Mouse (Mus musculus) CH12.LX (cell line): ENCODE results near the gene Cog3. TPM values are rescaled to one million over a fixed set of nuclear protein-coding genes. Genes with fewer than 3 reads are reported as not detected.

Experiments
- DNase-seq: peaks from one replicate; pipeline ENCODE4 v3.0.0-alpha.2; 2013; ENCODE audit errors: extremely low read depth
- H3K27ac ChIP-seq: 2 replicates; pipeline ENCODE4 v1.5.1; 2012; ENCODE audit warnings: low read depth, mild to moderate bottlenecking, control low read depth, moderate library complexity; ENCODE audit not compliant: insufficient read depth
- H3K27me3 ChIP-seq: replicated peaks from 2 replicates; pipeline ENCODE3; 2012; ENCODE audit warnings: inconsistent platforms
- H3K36me3 ChIP-seq, 2 experiments: replicated peaks in 1 of 2; 2 replicates each; pipeline versions ENCODE3 to v1.6.1; 2012; ENCODE audit warnings: inconsistent platforms in 1 of 2, low read length in 1 of 2, mild to moderate bottlenecking in 1 of 2, mixed read lengths in 1 of 2, moderate library complexity in 1 of 2; ENCODE audit not compliant: control insufficient read depth in 1 of 2, insufficient read depth in 1 of 2
- H3K4me1 ChIP-seq, 2 experiments: 2 replicates each; pipeline ENCODE4 v1.6.1; 2012; ENCODE audit warnings: inconsistent platforms in 1 of 2, moderate library complexity in 1 of 2; ENCODE audit not compliant: insufficient read depth in 2 of 2, control insufficient read depth in 1 of 2
- H3K4me2 ChIP-seq: 2 replicates; pipeline ENCODE4 v1.6.1; 2012; ENCODE audit warnings: low read depth, mild to moderate bottlenecking, control low read depth; ENCODE audit not compliant: poor library complexity, insufficient read depth, severe bottlenecking
- H3K4me3 ChIP-seq, 3 experiments: fragments of 150-350 bp in 1 of 3; sonication (generic) in 1 of 3; replicated peaks in 1 of 3; 2 replicates each; pipeline versions ENCODE3 to v1.5.1; 2011 to 2012; ENCODE audit warnings: low read depth in 2 of 3, low read length in 2 of 3, mild to moderate bottlenecking in 2 of 3, moderate library complexity in 2 of 3, control low read depth in 1 of 3, improper control_type of control experiment in 1 of 3, inconsistent platforms in 1 of 3, mixed read lengths in 1 of 3; ENCODE audit not compliant: poor library complexity in 1 of 3
- H3K79me2 ChIP-seq: replicated peaks from 2 replicates; pipeline ENCODE4 v1.6.1; 2012; ENCODE audit warnings: mild to moderate bottlenecking, moderate library complexity; ENCODE audit not compliant: control insufficient read depth, poor library complexity, insufficient read depth, severe bottlenecking; ENCODE audit errors: extremely low read depth
- H3K9ac ChIP-seq: 2 replicates; pipeline ENCODE4 v1.6.1; 2012; ENCODE audit warnings: low read depth, mild to moderate bottlenecking, control low read depth, moderate library complexity; ENCODE audit not compliant: insufficient read depth
- H3K9me3 ChIP-seq: replicated peaks from 2 replicates; pipeline ENCODE3; 2012; ENCODE audit warnings: low read length, inconsistent platforms, mixed read lengths
- ELF1 ChIP-seq: IDR thresholded peaks from 2 replicates; pipeline ENCODE4 v1.6.1; 2014; ENCODE audit warnings: low read depth, mild to moderate bottlenecking, inconsistent platforms, low read length, improper control_type of control experiment
- HCFC1 ChIP-seq: IDR thresholded peaks from 2 replicates; pipeline ENCODE4 v1.6.1; 2012; ENCODE audit warnings: low read depth, mild to moderate bottlenecking, inconsistent platforms, low read length, improper control_type of control experiment
- JUN ChIP-seq: IDR thresholded peaks from 2 replicates; pipeline ENCODE4 v1.6.1; 2011; ENCODE audit warnings: low read depth, mild to moderate bottlenecking, low read length, improper control_type of control experiment, moderate library complexity; ENCODE audit not compliant: insufficient read depth
- JUND ChIP-seq: conservative IDR thresholded peaks from 2 replicates; pipeline ENCODE4 v1.6.1; 2011; ENCODE audit warnings: low read depth, low read length, improper control_type of control experiment
- MAZ ChIP-seq: IDR thresholded peaks from 2 replicates; pipeline ENCODE4 v1.6.1; 2012; ENCODE audit warnings: low read depth, mild to moderate bottlenecking, inconsistent platforms, low read length, improper control_type of control experiment, moderate library complexity
- MEF2A ChIP-seq: IDR thresholded peaks from 2 replicates; pipeline ENCODE4 v1.6.1; 2014; ENCODE audit warnings: low read depth, mild to moderate bottlenecking, inconsistent platforms, low read length, improper control_type of control experiment, borderline replicate concordance
- MXI1 ChIP-seq: IDR thresholded peaks from 2 replicates; pipeline ENCODE4 v1.6.1; 2011; ENCODE audit warnings: mild to moderate bottlenecking, low read depth, low read length, improper control_type of control experiment
- MYC ChIP-seq: IDR thresholded peaks from 2 replicates; pipeline ENCODE4 v1.6.1; 2011; ENCODE audit warnings: low read depth, mild to moderate bottlenecking, improper control_type of control experiment, low read length
- NELFE ChIP-seq: IDR thresholded peaks from 2 replicates; pipeline ENCODE4 v1.6.1; 2011; ENCODE audit warnings: low read depth, low read length, improper control_type of control experiment
- POLR2A ChIP-seq: IDR thresholded peaks from 2 replicates; pipeline ENCODE4 v1.6.1; 2011; ENCODE audit warnings: low read depth, mild to moderate bottlenecking, improper control_type of control experiment, low read length
- POLR2AphosphoS2 ChIP-seq: IDR thresholded peaks from 2 replicates; pipeline ENCODE4 v1.6.1; 2011; ENCODE audit warnings: low read depth, low read length, improper control_type of control experiment
- RCOR1 ChIP-seq: conservative IDR thresholded peaks from 2 replicates; pipeline ENCODE4 v1.6.1; 2012; ENCODE audit warnings: low read depth, mild to moderate bottlenecking, inconsistent platforms, low read length, improper control_type of control experiment
- SIN3A ChIP-seq: IDR thresholded peaks from 2 replicates; pipeline ENCODE4 v1.6.1; 2012; ENCODE audit warnings: low read length, improper control_type of control experiment, inconsistent platforms
- SMC3 ChIP-seq: IDR thresholded peaks from 2 replicates; pipeline ENCODE4 v1.6.1; 2011; ENCODE audit warnings: low read depth, low read length, improper control_type of control experiment
- TBP ChIP-seq: conservative IDR thresholded peaks from 2 replicates; pipeline ENCODE4 v1.6.1; 2011; ENCODE audit warnings: low read depth, low read length, improper control_type of control experiment
- TCF12 ChIP-seq: IDR thresholded peaks from 2 replicates; pipeline ENCODE4 v1.6.1; 2014; ENCODE audit warnings: low read depth, mild to moderate bottlenecking, inconsistent platforms, low read length, improper control_type of control experiment
- UBTF ChIP-seq: IDR thresholded peaks from 2 replicates; pipeline ENCODE4 v1.6.1; 2012; ENCODE audit warnings: low read depth, mild to moderate bottlenecking, inconsistent platforms, low read length, improper control_type of control experiment, moderate library complexity
- USF1 ChIP-seq: IDR thresholded peaks from 2 replicates; pipeline ENCODE4 v1.6.1; 2014; ENCODE audit warnings: low read depth, mild to moderate bottlenecking, inconsistent platforms, low read length, improper control_type of control experiment
- ZC3H11A ChIP-seq: IDR thresholded peaks from 2 replicates; pipeline ENCODE4 v1.6.1; 2012; ENCODE audit warnings: low read depth, mild to moderate bottlenecking, inconsistent platforms, low read length, improper control_type of control experiment
- ZKSCAN1 ChIP-seq: IDR thresholded peaks from 2 replicates; pipeline ENCODE4 v1.6.1; 2012; ENCODE audit warnings: low read depth, inconsistent platforms, low read length, improper control_type of control experiment, borderline replicate concordance
- ZMIZ1 ChIP-seq: IDR thresholded peaks from 2 replicates; pipeline ENCODE4 v1.6.1; 2012; ENCODE audit warnings: low read depth, mild to moderate bottlenecking, inconsistent platforms, low read length, improper control_type of control experiment
- dilution Hi-C: fragments of 300-500 bp; cut with MboI; formaldehyde crosslinking; loops from 2 replicates; pipeline ENCODE4 v1.14.3; 2020; ENCODE audit warnings: low sequenced_read_pairs; ENCODE audit not compliant: extremely low pct_unique_long_range_greater_than_20kb, extremely low pct_ligation_motif_present
- in situ Hi-C: fragments of 300-500 bp; cut with MboI; formaldehyde crosslinking; loops from 3 replicates; pipeline ENCODE4 v1.14.3; 2019; ENCODE audit warnings: low sequenced_read_pairs, low pct_ligation_motif_present, low pct_unique_long_range_greater_than_20kb, mixed read lengths
- polyA plus RNA-seq: library from polyadenylated mRNA; unstranded; fragments of >175 nt; gene quantifications from 2 replicates; pipeline ENCODE4 v1.2.1, GENCODE M21; 2012; ENCODE audit warnings: low read depth; ENCODE audit not compliant: insufficient read length
- total RNA-seq, 2 experiments: library from RNA; depleted of rRNA; stranded (reverse); fragments of 300-350 nt in 1 of 2; fragments of >200 nt in 1 of 2; gene quantifications; 2 replicates each; pipeline ENCODE4 v1.2.3; 2012 to 2014

The Cog3 gene
- total and polyA plus RNA-seq, 3 experiments, result 13.6 to 21.0 (median 15.3) TPM

DNA sequence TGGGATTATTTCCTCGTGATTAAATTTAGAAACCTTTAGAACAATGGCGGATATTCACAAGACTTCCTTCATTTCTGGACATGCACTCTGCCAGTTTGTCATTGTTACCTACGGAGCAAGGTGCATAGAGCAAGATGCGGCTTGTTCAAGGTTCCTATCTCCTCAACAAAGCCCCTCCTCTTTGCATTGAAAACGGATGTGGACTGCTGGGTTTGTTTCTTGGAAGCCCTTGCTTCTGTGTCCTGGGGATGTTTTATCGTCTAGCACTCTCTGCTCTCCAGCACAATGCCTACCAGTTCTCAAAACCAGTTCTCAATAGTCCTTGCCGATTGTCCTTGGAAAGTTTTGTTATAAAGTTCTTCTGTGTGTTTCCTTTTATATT lies 33.5 kb upstream of the Cog3 start:
- H3K4me3 ChIP-seq, result no peak overlapping the region
- TF ChIP-seq TCF12 (no peak), JUN (no peak), MYC (no peak), MEF2A (no peak), USF1 (no peak), SIN3A (no peak), ZMIZ1 (no peak), ZC3H11A (no peak), JUND (no peak), MAZ (no peak), MXI1 (no peak), RCOR1 (no peak)
- peak overlapping the region; percentile 78; the same call in 1 of the 2 replicates for H3K9ac ChIP-seq
- no peaks in the 10 kb centered on the region for H3K79me2 ChIP-seq
- peaks cover 0 to 4% of the 10 kb centered on the region in 2 experiments for H3K36me3 ChIP-seq
- dilution Hi-C loops, result no loop called here
- 0 out of 2 replicates have a peak overlapping the region, but pooled peaks have one; percentile 48 for H3K4me2 ChIP-seq
- DNase-seq, result no peak
- H3K4me1 ChIP-seq, result peaks cover 3 to 8% of the 10 kb centered on the region in 2 experiments; a peak in 3 of 4 replicates
- peaks cover 2% of the 10 kb centered on the region for H3K27me3 ChIP-seq
- no peaks in the 10 kb centered on the region for H3K9me3 ChIP-seq
- no peak overlapping the region for H3K27ac ChIP-seq
- in situ Hi-C loops, result no loop called here

DNA sequence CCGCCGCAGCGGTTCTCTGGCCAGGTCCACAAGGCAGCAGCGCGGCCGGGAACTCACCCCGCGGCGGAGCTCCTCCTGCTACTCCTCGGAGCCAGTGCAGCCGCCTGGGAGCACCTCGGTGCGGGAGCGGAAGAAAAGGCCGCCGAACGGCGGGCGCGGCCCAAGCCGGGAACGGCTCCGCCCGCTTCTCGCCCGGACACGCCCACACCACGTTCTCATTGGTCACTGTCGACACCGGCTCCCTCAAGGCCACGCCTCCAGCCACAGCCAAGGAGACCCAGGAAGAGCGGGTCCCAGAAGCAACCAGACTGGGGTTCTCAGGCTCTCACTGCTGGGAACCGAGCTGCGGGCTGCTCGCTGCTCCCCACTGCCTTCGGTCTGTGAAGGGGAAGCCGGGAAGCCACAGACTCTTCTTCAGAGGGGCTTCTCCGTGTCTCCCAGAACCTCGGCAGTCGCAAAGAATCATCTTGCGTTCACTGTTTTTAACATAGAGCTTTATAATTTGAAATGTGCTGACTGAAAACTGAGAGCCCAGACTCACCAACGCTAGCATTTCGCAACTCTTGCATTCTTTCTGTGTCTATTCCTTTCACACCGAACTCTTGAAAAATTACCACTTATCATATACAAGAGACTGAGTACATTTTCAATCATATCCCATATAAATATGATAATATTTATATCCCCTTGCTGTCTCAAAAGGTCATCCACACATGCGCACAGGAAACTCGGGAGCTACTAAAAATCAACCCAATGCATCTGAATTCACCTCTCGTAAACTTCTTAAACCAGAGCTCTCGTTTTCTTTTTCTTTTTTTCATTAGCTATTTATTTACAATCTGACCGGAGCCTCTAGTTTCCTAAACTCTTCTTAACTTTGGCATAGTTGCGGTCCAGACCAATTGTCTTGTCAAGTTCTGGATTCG lies 32.8 kb upstream of the Cog3 start, which contains the start of gene Slc25a30:
TSS of gene Slc25a30 (minus strand) at position 170 of the 926 bp plus-strand sequence.
- peaks cover under 1 to 8% of the 10 kb centered on the region in 2 experiments for H3K36me3 ChIP-seq
- H3K4me1 ChIP-seq, result peaks cover 3 to 8% of the 10 kb centered on the region in 2 experiments; a peak in 3 of 4 replicates
- no peaks in the 10 kb centered on the region for H3K79me2 ChIP-seq
- in situ Hi-C loops (no loop called here), dilution Hi-C loops (no loop called here)
- TF ChIP-seq SMC3 (no peak), HCFC1 (peak; percentile 57; the same call in 1 of the 2 replicates), MXI1 (peak; percentile 77; the same call in 1 of the 2 replicates), POLR2A (peak; percentile 96), MEF2A (0 out of 2 replicates have a peak, but pooled peaks have one; percentile 21), ZMIZ1 (peak; percentile 88), ZC3H11A (no peak), NELFE (peak; percentile 94), ZKSCAN1 (no peak), SIN3A (peak; percentile 57), TBP (peak; percentile 80), UBTF (peak; percentile 96), POLR2AphosphoS2 (peak; percentile 80; the same call in 1 of the 2 replicates), JUND (no peak), ELF1 (peak; percentile 82), TCF12 (peak; percentile 72; the same call in 1 of the 2 replicates)
- peak within 1 kb of the TSS; percentile 78 for H3K9ac ChIP-seq
- peak within 1 kb of the TSS; percentile 63 to 82 (median 69) for H3K4me3 ChIP-seq
- no peaks in the 10 kb centered on the region for H3K9me3 ChIP-seq
- H3K27ac ChIP-seq, result no peak within 1 kb of the TSS
- peak; percentile 95 for DNase-seq
- H3K27me3 ChIP-seq, result peaks cover 2% of the 10 kb centered on the region
- peak within 1 kb of the TSS; percentile 48 for H3K4me2 ChIP-seq
